Mouse (Mus musculus) brain, adult 2 months (tissue): ENCODE results near the gene Morf4l2.
"Not testable (repeated sequence)": the region's sequence is repeated elsewhere in the genome, so short reads cannot be mapped to it uniquely, and the experiment has no call there.

ENCODE experiments used
- DNase-seq: peaks from one replicate; pipeline ENCODE4 v3.0.0; 2011; ENCODE audit warnings: low read depth, low spot score

Morf4l2 gene

DNA sequence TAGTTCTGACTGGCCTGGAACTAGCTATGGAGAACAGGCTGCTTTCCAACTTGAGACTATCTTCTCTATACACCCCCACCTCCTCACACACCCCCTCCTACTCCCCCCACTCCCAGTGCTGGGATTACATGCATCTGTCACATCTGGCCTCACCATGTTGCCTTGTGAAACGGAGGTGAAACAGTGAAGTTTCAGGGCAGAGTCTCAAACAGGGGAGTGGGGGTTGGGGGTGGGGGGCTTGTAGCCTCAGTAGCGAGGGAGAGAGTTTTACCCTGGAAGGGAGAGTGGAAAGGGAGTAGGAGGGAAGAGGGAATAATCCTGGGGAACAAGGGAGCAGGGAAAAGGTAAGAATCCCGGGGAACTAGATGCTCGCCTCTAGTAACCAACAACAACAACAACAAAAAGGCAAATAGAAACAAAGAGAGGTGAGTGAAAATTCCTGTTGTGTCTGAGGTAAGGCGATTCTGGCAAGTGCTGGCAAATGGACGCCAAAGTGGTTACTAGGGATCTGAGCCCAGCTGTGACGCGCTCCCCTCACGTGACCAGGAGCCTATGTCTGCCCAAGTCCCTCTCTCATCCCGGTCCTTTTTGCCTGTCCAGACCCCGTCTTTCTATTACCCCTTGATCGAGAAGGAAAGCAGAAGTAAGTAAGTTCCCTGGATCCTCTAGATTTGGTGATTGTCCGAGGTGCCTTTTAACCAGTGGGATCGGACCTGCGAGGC, 35.9 kb downstream of the Morf4l2 start, which contains the start of gene Tceal1:
Tceal1 (plus strand) TSS at position 537 of the 722 bp plus-strand sequence.
- peak; percentile 91 for DNase-seq

DNA sequence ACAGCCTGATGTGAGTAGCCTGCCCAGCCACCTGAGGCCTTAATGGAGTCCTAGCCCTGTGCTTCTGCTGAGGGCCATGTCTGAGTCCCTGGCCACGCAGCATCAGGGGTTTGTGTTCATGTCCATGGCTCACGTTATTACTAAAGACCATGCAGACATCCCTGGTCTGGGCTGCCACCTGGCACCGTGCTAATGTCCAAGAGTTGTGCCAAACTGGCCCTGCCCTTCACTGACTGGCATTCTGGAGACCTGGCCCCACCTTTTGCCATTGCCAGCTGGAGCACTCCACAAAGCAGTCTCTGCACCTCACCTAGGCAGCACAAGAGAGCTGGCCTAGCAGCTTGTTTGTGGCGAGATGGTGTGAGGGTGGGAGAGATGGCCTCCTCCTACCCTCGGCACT, 50.3 kb downstream of the Morf4l2 start:
- no peak for DNase-seq

DNA sequence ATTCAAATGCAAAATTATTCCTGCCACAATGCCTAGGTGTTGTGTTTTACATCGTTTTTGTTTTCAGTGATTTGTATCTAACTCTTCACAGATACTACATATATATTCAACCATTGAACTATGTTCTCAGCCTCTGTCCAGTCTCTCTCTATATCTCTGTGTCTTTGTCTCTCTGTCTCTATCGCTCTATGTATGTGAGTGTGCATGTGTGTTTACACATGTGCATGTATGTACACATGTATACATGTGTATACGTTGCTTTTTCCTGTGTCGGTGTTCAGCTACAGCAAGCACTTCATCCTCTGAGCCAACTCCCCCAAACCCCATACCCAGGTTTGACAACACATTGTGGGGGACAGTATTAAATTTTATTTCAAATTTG, 51.2 kb downstream of the Morf4l2 start:
- DNase-seq, result no peak

DNA sequence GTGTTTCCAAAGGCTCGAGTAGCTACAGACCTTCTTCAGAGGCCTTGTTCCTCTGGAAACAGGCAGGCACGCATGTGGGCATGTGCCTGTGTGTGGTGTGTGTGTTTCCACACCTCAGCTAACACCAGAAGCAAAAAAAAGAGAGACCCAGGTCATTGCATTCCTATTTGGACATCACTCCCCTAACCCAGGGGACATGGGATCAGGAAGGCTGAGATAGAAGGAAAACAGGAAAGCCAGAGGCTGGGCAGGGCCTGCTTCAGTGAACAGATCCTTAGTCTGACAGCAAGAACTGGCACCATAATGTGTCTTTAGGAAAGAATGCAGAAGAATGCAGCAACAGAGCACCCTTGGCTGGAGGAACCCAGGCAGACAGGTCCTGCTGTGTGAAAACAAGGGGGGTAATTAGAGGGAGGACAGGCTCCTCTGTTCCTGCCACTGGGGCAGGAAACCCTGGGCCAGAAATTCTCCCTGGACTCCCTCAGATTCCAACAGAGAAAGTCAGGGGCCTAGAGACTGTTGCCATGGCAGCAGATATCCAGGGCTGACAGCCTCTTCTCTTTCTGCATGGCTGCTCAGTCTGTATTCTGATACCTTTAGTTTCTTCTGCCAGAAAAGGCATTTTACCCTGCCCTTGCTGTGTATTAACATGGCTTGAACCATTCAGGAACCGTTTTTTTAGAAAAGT, 51.7 kb downstream of the Morf4l2 start:
- DNase-seq, result not testable (repeated sequence)
